Mouse (Mus musculus) embryo, embryonic 10 days (tissue): ENCODE data around the gene Sptb.
A peak's percentile ranks its signal among the peaks of the same experiment; 100 is the strongest.

Experiments
- DNase-seq: peaks from one replicate; pipeline ENCODE4 v3.0.0-alpha.2; 2015; ENCODE audit warnings: low spot score

Sptb gene

GRCm38 (mm10) chr12:76608241-76608640 is 102.1 kb downstream of the Sptb start:
- DNase-seq: no peak

- DNase-seq: no peak
Measured at GRCm38 (mm10) chr12:76605837-76606236, 104.5 kb downstream of the Sptb start.

GRCm38 (mm10) chr12:76604546-76604945 is 105.8 kb downstream of the Sptb start:
- no peak for DNase-seq

GRCm38 (mm10) chr12:76603779-76604178 is 106.6 kb downstream of the Sptb start:
- DNase-seq: no peak

GRCm38 (mm10) chr12:76598196-76598928 is 112.0 kb downstream of the Sptb start:
- DNase-seq: no peak

- DNase-seq: no peak
Measured at GRCm38 (mm10) chr12:76597577-76598100, 112.7 kb downstream of the Sptb start.

- DNase-seq: peak; percentile 84
Measured at GRCm38 (mm10) chr12:76596292-76597023, 113.9 kb downstream of the Sptb start.

- DNase-seq: no peak
Measured at GRCm38 (mm10) chr12:76595830-76596229, 114.5 kb downstream of the Sptb start.

GRCm38 (mm10) chr12:76594556-76594955 is 115.8 kb downstream of the Sptb start:
- DNase-seq: no peak

GRCm38 (mm10) chr12:76593839-76594322 is 116.5 kb downstream of the Sptb start:
- DNase-seq: no peak

GRCm38 (mm10) chr12:76593254-76593653 is 117.1 kb downstream of the Sptb start:
- DNase-seq: no peak

- peak; percentile 68 for DNase-seq
Measured at GRCm38 (mm10) chr12:76592213-76592612, 118.1 kb downstream of the Sptb start.

GRCm38 (mm10) chr12:76591037-76591436 is 119.3 kb downstream of the Sptb start:
- no peak for DNase-seq

- no peak for DNase-seq
Measured at GRCm38 (mm10) chr12:76589531-76589930, 120.8 kb downstream of the Sptb start.

- DNase-seq: no peak
Measured at GRCm38 (mm10) chr12:76587357-76587756, 123.0 kb downstream of the Sptb start.

GRCm38 (mm10) chr12:76585028-76585427 is 125.3 kb downstream of the Sptb start:
- no peak for DNase-seq

- no peak for DNase-seq
Measured at GRCm38 (mm10) chr12:76583454-76583853, 126.9 kb downstream of the Sptb start.

GRCm38 (mm10) chr12:76582841-76583240 is 127.5 kb downstream of the Sptb start:
- DNase-seq: peak; percentile 28

- DNase-seq: no peak
Measured at GRCm38 (mm10) chr12:76582139-76582538, 128.2 kb downstream of the Sptb start.

GRCm38 (mm10) chr12:76579806-76580205 is 130.5 kb downstream of the Sptb start:
- no peak for DNase-seq

- no peak for DNase-seq
Measured at GRCm38 (mm10) chr12:76578465-76578864, 131.9 kb downstream of the Sptb start.

GRCm38 (mm10) chr12:76577858-76578257 is 132.5 kb downstream of the Sptb start:
- no peak for DNase-seq

GRCm38 (mm10) chr12:76576806-76577205 is 133.5 kb downstream of the Sptb start:
- no peak for DNase-seq
